Mouse (Mus musculus): ENCODE measurements at regions not wholly inside any gene's neighbourhood (a gene's known extent, or its start where the extent isn't known, plus 50 kb on each side); places are given as distances from the start of the nearest gene placed in this dataset.
"Not testable (repeated sequence)": the region's sequence is repeated elsewhere in the genome, so short reads cannot be mapped to it uniquely, and the experiment has no call there.

DNA sequence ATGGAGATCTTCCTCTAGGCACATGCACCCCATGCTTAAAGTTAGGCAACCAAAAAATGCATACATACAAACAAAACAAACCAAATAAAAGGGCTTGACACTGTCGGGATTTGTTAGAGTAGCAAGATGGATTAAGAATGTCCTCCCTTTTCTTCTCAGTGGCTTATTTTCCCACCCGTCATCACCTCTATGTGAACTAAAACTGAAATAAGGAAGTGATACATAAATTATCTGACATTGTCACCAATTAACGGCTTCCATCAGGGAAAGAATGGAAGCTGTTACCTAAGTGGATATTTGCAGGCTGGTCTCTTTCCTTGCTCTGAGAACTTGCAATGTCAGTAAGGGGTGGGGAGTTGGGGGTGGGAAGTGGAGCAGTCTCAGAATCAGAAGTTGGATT, 541.5 kb downstream of the Diaph3 start:
- DNase-seq = no peak

DNA sequence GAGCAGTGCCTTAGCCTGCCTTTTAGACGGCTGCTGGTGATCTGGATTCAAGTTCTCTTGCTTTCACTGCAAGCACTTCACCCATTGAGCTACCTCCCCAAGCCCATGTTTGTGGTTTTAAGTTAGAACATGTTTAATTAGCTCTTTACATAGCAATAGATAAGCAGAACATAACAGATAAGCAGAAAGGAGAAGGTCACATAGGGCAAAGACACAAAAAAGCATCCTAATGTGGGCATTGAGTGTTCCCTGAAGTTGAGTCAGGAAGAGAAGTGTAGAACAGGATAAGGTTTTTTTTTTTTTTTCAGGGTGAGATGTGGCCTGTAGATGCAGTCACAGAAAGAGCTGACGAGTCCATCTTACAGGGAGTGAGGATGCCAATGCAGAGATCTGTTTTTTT, 552.5 kb downstream of the Diaph3 start:
- no peak for DNase-seq

DNA sequence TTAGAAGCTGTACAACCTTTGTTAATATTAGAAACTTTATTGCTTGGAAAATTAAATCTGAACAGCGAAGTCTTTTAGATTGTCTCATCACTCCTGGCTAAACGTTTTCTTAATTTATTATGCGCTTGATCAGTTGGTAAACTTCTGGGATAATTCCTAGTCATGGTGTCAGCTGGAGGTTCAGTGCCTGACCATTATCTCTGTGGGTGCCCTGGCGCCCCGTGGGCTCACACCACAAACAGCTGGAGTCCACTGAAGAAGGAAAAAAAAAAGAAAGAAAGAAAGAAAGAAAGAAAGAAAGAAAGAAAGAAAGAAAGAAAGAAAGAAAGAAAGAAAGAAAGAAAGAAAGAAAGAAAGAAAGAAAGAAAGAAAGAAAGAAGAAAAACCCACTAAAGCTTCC, 555.1 kb downstream of the Diaph3 start:
- DNase-seq = not testable (repeated sequence)

DNA sequence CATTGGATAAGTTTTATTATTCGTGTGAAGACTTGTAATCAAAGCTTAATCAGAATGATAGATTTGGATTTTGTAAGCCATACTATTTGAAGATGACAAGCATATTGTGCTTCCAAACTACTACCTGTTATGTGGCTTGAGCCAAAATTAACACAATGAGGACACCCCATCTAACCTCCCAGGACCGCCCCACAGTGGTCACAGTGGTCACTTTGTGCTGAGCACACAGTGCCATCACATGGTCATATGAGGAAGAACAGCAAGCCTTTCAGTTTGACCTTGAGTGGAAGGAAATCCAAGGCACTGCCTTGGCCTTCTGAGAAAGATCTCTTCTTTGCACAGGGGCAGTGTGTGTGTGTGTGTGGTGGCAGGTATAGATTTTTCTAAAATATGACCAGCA, 578.3 kb downstream of the Diaph3 start:
- peak; percentile 7 for DNase-seq

DNA sequence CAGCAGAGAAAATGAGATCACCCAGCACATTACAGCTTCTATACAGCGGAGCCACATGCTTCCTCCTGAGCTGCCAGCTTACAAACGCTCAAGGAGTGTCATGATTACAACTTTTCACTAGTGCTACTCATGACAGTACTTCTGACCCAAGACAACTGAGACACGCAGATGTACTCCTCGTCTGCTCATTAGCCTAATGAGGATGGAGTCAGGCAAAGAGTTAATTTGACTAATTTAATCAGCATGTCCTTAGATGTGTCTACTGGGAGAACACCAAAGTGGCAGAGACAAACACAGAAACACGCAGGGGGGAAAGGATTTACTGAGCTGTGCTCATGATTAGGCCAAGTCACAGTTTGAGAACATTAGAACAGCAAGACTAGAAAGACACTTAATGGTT, 603.0 kb downstream of the Diaph3 start:
- no peak for DNase-seq

DNA sequence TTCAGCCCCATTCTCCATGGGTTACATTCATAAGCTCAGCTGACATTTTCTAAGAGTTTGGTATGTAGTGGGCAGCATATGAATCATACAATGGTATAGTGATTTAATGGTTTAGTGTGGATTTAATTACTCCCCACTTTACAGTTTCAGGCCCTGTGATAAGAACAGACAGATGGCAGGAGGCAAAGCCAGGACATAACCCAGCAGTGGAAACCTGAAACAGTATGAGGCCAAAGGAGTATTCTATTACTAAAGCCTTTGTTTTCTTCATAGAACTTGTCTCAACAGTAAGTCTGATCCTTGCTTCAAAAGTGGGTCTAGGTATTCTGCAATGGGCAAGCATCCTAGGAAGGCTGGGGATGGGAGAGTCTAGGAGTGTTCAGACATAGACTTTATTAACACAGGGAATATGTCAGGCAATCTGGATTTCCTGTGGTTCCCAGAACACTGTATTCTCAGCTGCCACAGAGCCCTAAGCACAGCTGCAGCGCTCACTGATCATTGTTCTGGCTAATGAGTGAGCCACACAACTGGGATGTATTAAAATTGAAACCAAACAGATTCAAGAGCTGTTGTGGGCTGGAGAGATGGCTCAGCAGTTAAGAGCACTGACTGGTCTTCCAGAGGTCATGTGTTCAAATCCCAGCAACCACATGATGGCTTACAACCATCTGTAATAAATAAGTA, 604.6 kb downstream of the Diaph3 start:
- DNase-seq = no peak

DNA sequence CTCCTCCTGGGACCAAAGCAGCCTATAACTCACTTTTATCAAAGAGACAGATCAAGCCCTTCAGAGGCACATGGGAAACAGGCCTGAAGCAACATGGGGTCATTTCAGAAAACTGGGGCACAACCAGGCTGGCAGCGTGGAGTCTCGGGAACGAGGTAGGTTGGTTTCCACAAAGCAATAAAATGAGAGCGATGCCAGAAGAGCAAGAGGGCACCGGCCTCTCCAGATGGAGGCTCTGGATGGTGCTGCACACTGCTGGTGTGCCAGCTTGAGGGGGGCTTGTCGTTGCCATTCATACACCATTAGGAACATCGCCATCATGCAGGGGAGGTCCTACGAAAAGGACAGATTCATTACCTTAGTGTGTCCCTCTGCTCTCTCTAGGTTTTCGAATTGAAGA, 630.6 kb downstream of the Diaph3 start:
- DNase-seq = no peak

DNA sequence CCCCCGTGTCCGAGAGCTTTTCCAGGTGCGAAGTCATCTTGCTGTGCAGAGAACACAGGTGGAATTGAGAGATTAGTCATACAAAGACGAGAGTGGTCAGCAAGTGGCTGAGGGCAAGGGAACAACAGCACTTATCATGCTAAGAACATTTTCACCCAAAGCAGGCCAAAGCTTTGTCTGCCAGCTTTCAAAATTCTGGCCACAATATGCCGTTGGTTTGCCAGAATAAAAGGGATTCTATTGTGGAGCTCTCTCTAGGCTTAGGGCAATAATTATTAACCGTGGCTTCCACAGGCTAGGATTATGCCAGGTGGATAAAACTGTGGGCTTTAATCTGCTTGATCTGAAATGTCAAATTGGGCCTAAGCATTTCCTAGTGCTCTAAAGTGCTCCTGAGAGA, 631.3 kb downstream of the Diaph3 start:
- no peak for DNase-seq

DNA sequence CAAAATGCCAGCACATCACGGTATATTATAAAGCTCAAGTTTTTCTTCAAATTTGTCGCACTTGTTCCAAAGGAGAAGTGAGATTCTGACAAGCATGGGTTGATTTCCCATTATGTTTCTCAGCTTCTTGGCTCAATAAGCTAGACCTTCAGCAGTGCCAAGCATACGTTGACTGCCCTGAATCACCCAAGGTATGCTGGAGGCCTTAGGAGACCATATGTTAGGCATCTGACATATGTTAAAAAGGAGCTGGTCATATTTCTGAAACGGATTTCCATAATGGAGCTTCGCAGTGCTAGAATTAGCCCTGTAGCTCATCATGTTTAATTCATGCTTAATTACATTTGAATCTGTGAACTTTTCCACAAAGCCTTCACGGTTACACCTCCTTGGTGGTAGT, 634.7 kb downstream of the Diaph3 start:
- no peak for DNase-seq

DNA sequence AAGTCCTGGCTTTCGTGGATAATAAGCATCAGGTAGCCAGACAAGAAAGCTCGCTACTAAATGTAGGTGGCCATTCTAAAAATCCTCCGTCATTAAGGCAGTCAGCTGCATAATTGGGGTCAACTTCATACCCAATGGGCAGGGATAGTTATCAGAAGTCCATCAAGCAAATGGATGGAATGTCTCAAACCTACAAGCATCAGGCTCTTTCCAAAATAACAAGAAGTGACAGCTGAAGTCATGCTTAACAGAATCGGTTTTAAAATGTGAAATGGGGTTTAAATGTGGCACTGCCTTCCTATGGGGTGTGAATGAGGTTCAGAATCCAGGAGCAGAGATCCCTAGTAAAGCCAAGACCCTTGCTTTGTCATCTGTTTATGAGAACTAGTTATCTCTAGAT, 650.2 kb downstream of the Diaph3 start:
- DNase-seq = no peak

DNA sequence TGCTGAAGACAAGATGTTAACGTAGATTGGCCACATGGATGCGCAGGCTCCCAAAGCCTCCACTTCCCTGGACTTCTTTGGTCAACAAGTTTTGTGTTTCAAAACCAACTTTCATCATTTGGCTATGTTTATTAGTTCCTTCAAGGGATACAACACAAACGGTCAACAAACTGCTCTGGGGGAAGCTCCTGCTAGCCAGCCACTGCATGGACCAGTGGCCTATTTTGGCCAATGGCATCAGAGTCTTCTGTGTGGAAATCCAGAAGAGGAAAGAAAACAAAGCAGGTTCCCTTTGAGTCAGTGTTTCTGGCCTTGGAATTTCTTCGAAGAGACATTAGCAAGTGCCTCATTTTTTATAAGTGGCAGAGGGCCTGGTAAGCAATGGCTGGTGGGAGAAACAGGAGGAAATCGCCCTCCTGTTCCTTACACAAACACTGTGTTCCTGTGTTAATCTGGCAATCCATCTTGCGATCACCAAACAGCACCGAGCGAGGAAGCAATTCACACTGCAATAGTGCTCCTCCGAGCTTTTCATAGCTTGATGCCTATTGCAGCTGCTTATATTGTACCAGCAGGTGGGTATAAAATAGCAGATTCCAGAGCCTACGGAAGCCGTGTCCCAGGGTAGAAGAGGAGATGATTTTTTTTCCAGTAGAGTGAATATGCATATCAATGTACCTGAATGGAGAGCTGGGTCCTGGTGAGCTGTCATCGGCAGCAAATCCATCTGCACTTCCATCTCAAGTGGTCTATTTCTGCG, 651.0 kb downstream of the Diaph3 start:
- DNase-seq = no peak

DNA sequence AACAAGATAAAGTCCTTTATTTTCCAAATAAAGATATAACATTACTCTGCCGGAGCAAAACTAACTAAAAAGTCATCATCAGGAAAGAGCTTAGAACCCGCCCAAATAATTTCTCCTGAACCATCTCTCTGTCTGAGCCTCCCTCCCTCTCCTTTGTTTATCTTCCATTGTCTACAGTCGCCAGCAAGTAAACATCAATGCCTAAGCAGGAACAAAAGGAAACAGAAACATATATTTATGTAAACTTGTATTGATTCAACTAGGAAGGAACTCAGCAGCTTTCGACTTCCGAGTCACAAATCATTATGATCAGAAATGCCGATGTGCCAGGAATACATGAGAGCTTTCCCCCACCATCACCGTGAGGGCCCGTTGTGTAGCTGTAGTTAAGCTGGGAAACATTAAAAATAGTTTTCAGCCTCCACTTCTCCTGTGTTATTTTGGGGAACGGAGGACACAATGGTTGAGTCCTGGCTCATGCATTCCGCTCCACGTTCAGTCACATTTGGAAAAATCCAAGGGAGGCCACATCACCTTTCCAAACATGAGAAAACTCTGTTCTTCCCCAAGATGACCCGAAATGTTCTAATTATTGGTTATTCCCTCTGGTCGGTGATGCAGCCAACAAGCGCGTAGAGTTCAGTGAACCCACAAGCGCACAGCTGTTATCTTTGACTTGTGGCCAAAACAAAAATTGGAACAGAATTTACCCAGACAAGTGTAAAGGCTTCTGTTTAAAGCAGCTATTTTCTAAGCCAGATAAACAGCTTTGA, 651.8 kb downstream of the Diaph3 start:
- DNase-seq = no peak

DNA sequence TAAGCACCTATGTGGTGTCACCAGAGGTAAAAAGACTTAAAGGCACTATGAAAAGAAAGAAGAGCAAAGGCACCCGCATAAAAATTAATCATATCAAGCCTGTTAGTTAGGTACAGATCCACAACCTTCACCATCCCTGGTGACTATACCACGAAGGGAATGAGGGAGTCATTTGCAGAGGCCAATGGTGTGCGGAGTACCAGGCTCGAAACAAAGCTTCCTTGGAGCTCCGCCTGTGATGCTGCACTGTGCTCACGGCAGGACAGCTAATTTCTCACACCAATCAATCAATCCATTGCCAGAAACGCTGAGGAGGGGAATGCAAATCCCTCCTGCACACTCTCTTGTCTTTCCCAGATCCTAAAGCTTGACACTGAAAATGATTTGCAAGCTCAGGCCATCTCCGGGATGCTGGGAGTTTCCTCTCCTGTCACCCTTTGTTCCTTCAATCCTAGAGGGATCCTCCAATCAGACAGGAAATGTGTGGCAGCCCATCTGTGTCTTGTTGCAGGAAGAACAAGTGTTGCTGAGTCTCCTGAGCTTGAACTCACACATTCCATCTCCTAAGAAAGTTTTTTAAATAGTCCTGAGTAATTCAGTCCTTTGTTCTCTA, 653.6 kb downstream of the Diaph3 start:
- DNase-seq = no peak

DNA sequence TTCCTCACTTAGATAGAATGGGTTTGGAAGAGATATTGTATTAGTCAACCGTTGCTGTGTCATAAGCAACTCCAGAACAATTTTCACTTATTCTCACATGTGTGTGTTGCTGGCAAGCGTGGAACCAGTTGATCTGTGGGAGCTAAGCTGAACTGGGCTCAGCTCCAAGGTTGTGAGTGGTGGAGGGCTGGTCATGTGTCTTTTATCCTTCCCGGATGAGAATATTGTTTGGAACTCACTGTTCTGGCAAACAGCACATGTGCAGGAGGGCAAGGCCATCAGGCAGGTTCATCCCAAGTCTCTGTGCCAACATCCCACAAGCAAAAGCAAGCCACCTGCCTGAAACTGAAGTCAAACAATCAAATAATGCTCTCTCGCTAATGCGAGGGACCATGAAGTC, 656.8 kb downstream of the Diaph3 start:
- DNase-seq = peak; percentile 12

DNA sequence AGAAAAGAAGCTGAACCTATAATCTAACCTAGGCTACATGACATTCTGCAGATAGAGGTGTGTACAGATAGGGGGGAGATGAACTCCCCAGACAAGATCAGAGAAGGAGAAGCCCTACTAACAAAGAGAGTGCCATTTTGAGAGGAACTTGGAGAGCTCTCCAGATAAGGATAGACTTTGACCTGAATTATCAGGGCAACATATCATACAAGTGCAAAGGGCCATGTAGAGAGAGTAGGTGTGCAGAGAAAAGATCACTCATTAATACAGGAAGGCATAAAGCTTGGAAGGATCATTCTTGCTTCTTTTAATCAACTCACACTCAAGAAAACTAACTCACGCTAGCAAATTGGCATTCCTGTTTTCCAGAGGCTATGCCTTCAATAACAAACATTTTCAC, 667.4 kb downstream of the Diaph3 start:
- DNase-seq = no peak

DNA sequence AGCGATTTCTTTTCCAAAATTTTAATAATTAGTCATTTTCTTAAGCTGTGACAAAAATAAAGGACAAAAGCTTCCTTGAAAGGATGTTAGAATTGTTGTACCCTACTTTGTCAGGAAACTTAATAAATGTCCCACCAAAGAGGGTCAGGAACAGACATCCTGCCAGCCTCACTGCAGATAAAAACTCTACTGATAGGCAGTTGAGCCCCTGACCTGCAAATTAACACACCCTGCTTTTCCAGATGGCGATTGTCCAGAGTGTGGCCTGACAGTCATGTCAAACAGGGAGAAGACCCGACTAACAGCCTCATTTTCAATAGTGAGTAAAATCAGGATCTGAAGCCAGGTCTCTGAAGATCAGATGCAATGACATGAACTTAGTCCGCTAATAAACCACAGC, 670.6 kb downstream of the Diaph3 start:
- no peak for DNase-seq

DNA sequence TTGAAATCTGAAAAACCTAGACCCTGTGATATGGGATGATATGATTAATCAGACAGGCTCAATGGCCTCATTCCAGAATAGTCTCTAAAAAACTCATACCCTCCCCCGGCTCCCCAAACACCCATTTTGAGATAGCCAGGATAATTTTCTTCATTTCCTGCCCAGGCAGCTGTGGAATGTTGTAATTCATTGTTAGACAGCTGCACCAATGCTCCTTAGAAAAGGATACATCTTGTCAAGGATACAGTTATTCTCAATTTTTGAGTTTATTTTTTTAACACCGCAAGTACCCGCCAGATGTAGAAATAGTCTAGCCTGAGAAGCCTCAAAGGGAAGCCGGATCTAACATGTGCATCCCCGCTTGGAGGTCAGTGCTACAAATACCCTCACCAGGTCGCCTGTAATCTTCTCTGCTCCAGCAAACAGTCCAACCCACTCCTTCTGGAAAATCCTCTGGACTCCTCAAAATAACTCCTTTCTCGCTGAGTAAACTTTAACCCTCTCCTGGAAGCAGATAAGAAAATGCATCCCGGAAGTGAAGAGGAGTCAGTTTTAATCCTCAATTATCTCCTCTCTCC, 673.1 kb downstream of the Diaph3 start:
- no peak for DNase-seq

DNA sequence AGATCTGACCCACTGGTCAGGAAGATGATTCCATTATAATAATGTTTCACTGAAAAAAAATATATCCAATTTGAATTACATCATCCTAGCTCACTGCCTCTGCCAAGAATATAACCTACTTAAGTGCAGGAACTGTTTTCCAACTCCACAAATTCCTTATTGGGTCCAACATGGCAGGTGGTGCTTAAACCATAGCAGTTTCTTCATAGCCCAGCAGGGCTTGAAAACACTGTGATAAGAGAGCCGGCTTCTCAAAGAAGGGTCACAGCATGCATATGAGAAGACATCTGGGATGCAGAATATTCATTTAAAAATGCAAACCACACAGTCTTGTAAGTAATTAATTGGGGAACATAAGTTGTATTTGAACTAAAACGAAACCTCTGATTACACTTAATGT, 677.6 kb downstream of the Diaph3 start:
- no peak for DNase-seq

DNA sequence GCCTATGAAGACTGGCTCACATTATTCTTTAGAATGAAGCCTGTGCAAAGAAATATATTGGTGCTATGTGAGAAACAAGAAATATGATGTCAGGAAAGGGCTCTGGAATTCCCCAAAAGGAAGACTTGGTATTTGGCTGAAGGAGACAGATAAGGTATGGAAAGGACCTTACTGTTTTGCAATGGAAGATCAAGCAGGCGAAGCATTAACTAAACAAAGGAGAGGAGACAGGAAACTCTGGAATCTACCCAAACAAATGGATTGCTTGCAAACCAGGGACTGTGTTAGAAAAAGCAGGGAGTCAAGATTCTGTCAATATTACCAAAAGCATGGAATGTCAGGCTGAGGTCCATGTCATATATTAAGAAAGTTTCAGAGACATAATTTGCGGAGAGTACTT, 687.9 kb downstream of the Diaph3 start:
- no peak for DNase-seq

DNA sequence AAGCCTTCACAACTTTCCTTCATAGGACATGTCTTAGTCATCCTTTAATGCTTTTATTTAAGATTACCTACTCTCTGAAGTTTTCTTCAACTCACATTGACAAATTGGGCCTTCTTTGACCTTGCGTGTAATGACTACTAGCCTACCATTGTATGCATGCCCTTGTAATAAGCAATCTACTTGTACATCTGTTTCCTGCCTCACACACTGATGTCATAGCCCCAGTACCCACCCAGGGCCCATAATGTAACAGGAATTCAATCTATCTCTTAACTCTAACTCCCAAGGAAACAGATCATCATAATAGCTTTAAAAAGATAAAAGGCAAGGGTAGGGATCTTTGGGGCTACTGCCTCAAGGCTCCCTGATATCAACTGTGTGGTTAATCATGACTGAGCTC, 690.4 kb downstream of the Diaph3 start:
- DNase-seq = no peak

DNA sequence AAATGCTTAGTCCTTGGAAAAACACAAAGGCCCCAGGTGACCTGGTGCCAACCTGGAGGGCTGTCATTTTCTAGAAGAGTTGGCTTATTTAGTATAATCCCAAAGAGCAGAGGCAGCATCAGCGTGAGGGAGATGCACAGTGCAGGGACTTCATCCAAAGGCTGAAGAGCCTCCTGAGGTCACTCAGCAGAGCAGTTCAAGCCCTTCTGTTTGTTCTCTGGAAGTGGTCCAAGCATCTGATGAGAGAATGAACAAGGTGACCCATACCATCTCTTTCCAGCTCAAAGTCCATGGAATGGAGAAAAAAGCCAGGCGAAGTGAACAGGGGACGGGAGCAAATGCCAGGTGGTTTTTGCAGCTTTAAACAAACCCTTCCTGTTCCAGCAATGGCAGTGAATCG, 695.9 kb downstream of the Diaph3 start:
- no peak for DNase-seq

DNA sequence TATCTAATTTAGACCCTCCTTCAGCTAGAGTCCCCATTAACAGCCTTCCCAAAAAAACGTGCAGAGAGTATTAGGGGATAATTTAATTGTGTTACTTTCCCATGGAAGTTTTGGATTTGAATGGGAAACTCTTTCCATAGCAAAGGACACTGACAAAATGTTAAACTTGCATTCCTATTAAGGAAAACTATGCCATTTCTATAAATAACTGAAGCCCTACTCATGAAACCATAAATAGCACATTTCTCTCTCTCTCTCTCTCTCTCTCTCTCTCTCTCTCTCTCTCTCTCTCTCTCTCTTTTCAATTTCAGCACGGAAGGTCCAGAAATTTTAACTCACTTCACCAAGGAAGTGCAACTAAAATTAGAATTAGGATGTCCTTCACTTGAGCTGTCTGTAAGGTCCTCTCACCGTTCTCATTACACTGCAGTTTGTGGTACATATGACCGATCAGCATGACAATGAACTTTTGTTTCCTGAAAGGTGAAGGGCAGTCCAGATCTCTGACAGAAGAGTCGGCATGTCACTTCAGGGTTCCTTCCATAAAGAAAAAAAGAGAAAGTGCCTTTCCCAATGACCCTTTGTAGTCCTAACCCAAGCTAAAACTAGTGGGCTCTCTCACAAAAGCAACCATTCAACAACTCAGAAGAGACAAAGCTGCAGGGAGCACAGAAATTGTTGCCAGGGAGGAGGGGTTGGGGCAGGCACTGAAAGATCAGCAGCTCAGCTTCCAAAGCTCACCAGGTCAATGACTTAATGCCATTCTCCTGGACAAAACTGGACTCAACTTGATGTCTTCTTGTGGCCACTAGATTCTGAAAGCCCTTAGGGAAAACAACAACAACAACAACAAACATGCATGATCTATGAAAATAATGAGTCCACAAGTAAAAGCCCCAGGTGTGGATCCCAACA, 696.9 kb downstream of the Diaph3 start:
- DNase-seq = no peak

All from adrenal gland, adult 8-10 months (tissue).